Mouse (Mus musculus) midbrain, embryonic 16.5 days (tissue): Measurements from ENCODE around the gene Plp2. TPM values are rescaled to one million over a fixed set of nuclear protein-coding genes. Genes with fewer than 3 reads are reported as not detected.

ENCODE experiments used
- ATAC-seq: fragments of 200-750 bp; cut with Nextera tagmentation; 2 replicates; pipeline ENCODE4 v1.8.0; 2017; ENCODE audit warnings: moderate TSS enrichment
- H3K27ac ChIP-seq: fragments of 300-500 bp; sonication (generic); 2 replicates; pipeline ENCODE4 v1.5.1; 2014; ENCODE audit warnings: mild to moderate bottlenecking, low read length, mixed read lengths
- H3K27me3 ChIP-seq: fragments of 300-500 bp; sonication (generic); 2 replicates; pipeline ENCODE4 v1.6.1; 2014; ENCODE audit warnings: low read depth, low read length, mixed read lengths; ENCODE audit not compliant: control insufficient read depth, insufficient read depth
- H3K36me3 ChIP-seq: fragments of 300-500 bp; sonication (generic); 2 replicates; pipeline ENCODE4 v1.6.1; 2014; ENCODE audit warnings: mild to moderate bottlenecking, low read length, moderate library complexity, mixed read lengths; ENCODE audit not compliant: control insufficient read depth, insufficient read depth
- H3K4me1 ChIP-seq: fragments of 300-500 bp; sonication (generic); 2 replicates; pipeline ENCODE4 v1.6.1; 2014; ENCODE audit warnings: mild to moderate bottlenecking, low read length, mixed read lengths; ENCODE audit not compliant: control insufficient read depth, insufficient read depth
- H3K4me2 ChIP-seq: fragments of 300-500 bp; sonication (generic); 2 replicates; pipeline ENCODE4 v1.6.1; 2014; ENCODE audit warnings: mild to moderate bottlenecking, low read length, mixed read lengths
- H3K4me3 ChIP-seq: fragments of 300-500 bp; sonication (generic); 2 replicates; pipeline ENCODE4 v1.5.1; 2014; ENCODE audit warnings: low read depth, mild to moderate bottlenecking, low read length, moderate library complexity, mixed read lengths
- H3K9ac ChIP-seq: fragments of 300-500 bp; sonication (generic); 2 replicates; pipeline ENCODE4 v1.6.1; 2014; ENCODE audit warnings: low read depth, low read length, mixed read lengths
- H3K9me3 ChIP-seq: fragments of 300-500 bp; sonication (generic); replicated peaks from 2 replicates; pipeline ENCODE4 v1.6.1; 2014; ENCODE audit warnings: mild to moderate bottlenecking, low read length, mixed read lengths; ENCODE audit not compliant: control insufficient read depth, poor library complexity, severe bottlenecking
- WGBS: fragments of 180-500 bp; shearing (Covaris S2); extraction: QIAGEN DNeasy Blood & Tissue Kit; methylation state at CpG from one replicate; pipeline ENCODE4 v1.1.7; 2014; 5-methylcytosine and 5-hydroxymethylcytosine counted together
- polyA plus RNA-seq: library from polyadenylated mRNA; unstranded; fragments of >200 nt; fragmentation: Nextera tagmentation; extraction: Ambion mirVana; gene quantifications from 2 replicates; pipeline ENCODE4 v1.2.1, GENCODE M21; 2015

Plp2 gene
- polyA plus RNA-seq, 1 experiment from 2014 or later: 13.9 TPM

- Histone ChIP-seq H3K4me2 (peak within 1 kb of the TSS; percentile 57), H3K9me3 (no peaks in the 10 kb centered on the region), H3K4me1 (no peaks in the 10 kb centered on the region), H3K36me3 (no peaks in the 10 kb centered on the region), H3K4me3 (no peak within 1 kb of the TSS), H3K27me3 (no peaks in the 10 kb centered on the region), H3K27ac (no peak within 1 kb of the TSS), H3K9ac (no peak within 1 kb of the TSS)
- no peak for ATAC-seq
- 66% methylated on average over 13 of the region's 14 CpGs for whole genome bisulfite sequencing
Measured at GRCm38 (mm10) chrX:7680864-7681263, 9.7 kb upstream of the Plp2 start, which contains the start of gene Magix. Gene Magix (minus strand): TSS chrX:7681251.

- ATAC-seq: 0 out of 2 replicates have a peak, but pooled peaks have one; percentile 34
- Histone ChIP-seq H3K4me2 (peak overlapping the region; percentile 57), H3K4me3 (peak overlapping the region; percentile 27), H3K9ac (no peak overlapping the region), H3K36me3 (no peaks in the 10 kb centered on the region), H3K27me3 (no peaks in the 10 kb centered on the region), H3K27ac (no peak overlapping the region), H3K4me1 (no peaks in the 10 kb centered on the region), H3K9me3 (no peaks in the 10 kb centered on the region)
- WGBS: 23% methylated on average over 12 of the region's 12 CpGs
Measured at GRCm38 (mm10) chrX:7680057-7680412, 8.8 kb upstream of the Plp2 start.

- Histone ChIP-seq H3K36me3 (no peaks in the 10 kb centered on the region), H3K9ac (no peak overlapping the region), H3K4me1 (no peaks in the 10 kb centered on the region), H3K9me3 (no peaks in the 10 kb centered on the region), H3K4me3 (peak overlapping the region; percentile 27), H3K4me2 (peak overlapping the region; percentile 57), H3K27me3 (no peaks in the 10 kb centered on the region), H3K27ac (no peak overlapping the region)
- WGBS: 20% methylated on average over 25 of the region's 27 CpGs
- peak; percentile 88 for ATAC-seq
Measured at GRCm38 (mm10) chrX:7679405-7680056, 8.3 kb upstream of the Plp2 start.

GRCm38 (mm10) chrX:7678986-7679385 lies 7.8 kb upstream of the Plp2 start:
- no peaks in the 10 kb centered on the region for H3K36me3 ChIP-seq
- H3K9me3 ChIP-seq: no peaks in the 10 kb centered on the region
- H3K4me3 ChIP-seq: no peak overlapping the region
- H3K27ac ChIP-seq: no peak overlapping the region
- H3K27me3 ChIP-seq: no peaks in the 10 kb centered on the region
- 46% methylated on average over 3 of the region's 3 CpGs for WGBS
- H3K4me2 ChIP-seq: no peak overlapping the region
- H3K4me1 ChIP-seq: no peaks in the 10 kb centered on the region
- H3K9ac ChIP-seq: no peak overlapping the region
- ATAC-seq: no peak

- Histone ChIP-seq H3K36me3 (no peaks in the 10 kb centered on the region), H3K4me1 (no peaks in the 10 kb centered on the region), H3K9me3 (no peaks in the 10 kb centered on the region), H3K4me2 (peak overlapping the region; percentile 49), H3K4me3 (peak overlapping the region; percentile 27), H3K27me3 (no peaks in the 10 kb centered on the region), H3K27ac (no peak overlapping the region), H3K9ac (peak overlapping the region; percentile 44; the same call in 1 of the 2 replicates)
- ATAC-seq: peak; percentile 16; the same call in 1 of the 2 replicates
- WGBS: 37% methylated on average over 10 of the region's 10 CpGs
Measured at GRCm38 (mm10) chrX:7675001-7675380, 3.8 kb upstream of the Plp2 start.

- 30% methylated on average over 28 of the region's 28 CpGs for WGBS
- Histone ChIP-seq H3K9me3 (no peaks in the 10 kb centered on the region), H3K27me3 (no peaks in the 10 kb centered on the region), H3K36me3 (no peaks in the 10 kb centered on the region), H3K9ac (peak overlapping the region; percentile 44; the same call in 1 of the 2 replicates), H3K4me3 (peak overlapping the region; percentile 27), H3K4me2 (peak overlapping the region; percentile 49), H3K4me1 (no peaks in the 10 kb centered on the region), H3K27ac (no peak overlapping the region)
- peak; percentile 26; the same call in 1 of the 2 replicates for ATAC-seq
Measured at GRCm38 (mm10) chrX:7674284-7675000, 3.3 kb upstream of the Plp2 start.

- Histone ChIP-seq H3K9ac (no peak overlapping the region), H3K36me3 (no peaks in the 10 kb centered on the region), H3K27ac (no peak overlapping the region), H3K4me1 (no peaks in the 10 kb centered on the region), H3K4me3 (no peak overlapping the region), H3K27me3 (no peaks in the 10 kb centered on the region), H3K9me3 (no peaks in the 10 kb centered on the region), H3K4me2 (no peak overlapping the region; the same call in 1 of the 2 replicates)
- ATAC-seq: no peak
- WGBS: 47% methylated on average over 12 of the region's 12 CpGs
Measured at GRCm38 (mm10) chrX:7673578-7674281, 2.5 kb upstream of the Plp2 start.

GRCm38 (mm10) chrX:7672739-7673138 lies 1.5 kb upstream of the Plp2 start:
- Histone ChIP-seq H3K4me3 (no peak overlapping the region), H3K4me1 (no peaks in the 10 kb centered on the region), H3K27ac (no peak overlapping the region), H3K36me3 (no peaks in the 10 kb centered on the region), H3K9ac (no peak overlapping the region), H3K9me3 (no peaks in the 10 kb centered on the region), H3K27me3 (no peaks in the 10 kb centered on the region), H3K4me2 (no peak overlapping the region)
- 53% methylated on average over 6 of the region's 6 CpGs for WGBS
- no peak for ATAC-seq
